Mouse (Mus musculus): Measurements from ENCODE around the gene Plk5.
A peak's percentile ranks its signal among the peaks of the same experiment; 100 is the strongest.

DNA sequence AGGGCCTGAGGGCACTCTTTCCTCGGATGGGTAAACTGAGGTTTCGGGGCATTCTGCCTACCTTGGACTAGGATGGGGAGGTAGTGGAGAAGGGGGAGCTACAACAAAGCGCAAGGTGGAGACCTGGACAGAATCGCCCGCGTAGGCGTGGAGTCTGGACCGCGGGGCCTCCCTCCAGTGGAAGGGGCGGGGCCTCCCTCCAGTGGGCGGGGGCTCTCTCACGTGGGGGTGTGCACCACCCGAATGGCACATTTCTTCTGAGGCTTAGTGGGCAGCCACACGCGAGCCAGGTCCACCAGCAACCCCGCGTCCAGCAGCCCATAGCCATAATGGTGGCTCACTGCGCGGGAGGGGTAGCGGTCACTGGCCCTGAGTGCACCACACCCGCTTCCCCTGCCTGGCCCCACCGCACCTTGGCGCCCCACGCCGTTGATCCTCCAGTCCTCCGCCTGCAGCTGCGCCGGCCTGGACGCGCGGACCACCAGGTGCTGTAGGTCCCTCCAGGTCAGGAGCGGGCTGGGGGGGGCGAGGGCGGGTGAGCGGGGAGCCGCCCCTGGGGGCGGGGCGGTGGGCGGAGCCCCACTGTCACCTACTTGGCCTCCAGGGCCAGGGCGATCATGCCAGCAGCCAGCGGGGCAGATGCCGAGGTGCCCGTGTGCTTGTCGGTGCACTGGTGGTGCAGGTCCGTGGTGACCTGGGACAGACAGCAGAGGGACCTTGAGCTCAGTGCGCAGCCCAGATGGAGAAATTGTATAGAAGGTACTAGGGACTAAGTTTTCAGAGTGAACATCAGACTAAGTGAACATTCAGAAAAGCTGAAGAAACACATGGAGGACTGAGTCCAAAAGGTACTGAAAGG is 32.8 kb upstream of the Plk5 start:
- TF ChIP-seq CTCF (IDR thresholded peaks at IDR 0.05; ENCODE audit: low read depth), result 0 out of 2 replicates have a peak, but pooled peaks have one; percentile 18
- TF ChIP-seq EP300 (IDR thresholded peaks at IDR 0.05; ENCODE audit: low read depth), result peak; percentile 37; the same call in 1 of the 2 replicates
